Mouse (Mus musculus): ENCODE data around the gene Cygb.
A peak's percentile ranks its signal among the peaks of the same experiment; 100 is the strongest.

DNA sequence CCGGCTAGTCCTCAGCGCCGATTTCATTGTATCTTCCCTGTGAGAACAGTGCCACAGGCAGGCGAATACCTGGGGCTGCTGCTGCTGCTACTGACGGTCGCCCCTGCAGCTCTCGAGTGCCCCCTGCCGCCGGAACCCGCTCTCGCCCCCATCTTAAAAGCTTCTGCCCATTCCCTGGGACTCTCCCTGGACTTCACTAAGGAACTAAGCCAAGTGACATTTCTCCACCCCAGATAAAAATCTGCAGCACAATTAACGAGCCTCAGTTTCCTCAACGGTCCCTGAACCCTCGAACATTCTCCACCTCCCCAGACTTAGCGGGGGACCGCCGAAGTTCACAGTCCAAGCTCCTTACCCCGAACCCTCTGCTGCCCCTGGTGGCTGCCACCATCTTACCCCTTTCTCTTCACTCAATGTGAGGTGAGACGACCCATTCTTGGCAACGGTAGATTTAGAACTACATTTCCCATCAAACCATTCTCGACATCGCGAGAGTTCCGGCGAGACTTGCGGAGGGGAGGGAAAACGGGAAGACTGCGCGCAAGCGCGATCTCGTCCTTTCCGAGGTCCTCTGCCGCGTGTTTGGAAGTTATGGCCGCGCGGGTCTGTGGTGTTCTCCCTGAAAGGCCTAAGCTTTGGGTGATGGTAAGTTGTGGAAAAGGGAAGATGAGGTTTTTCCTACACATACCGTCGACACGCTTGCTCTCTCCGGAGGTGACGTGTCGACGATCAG is 17.2 kb upstream of the Cygb start:
- TF ChIP-seq POLR2A (IDR thresholded peaks at IDR 0.05; ENCODE audit: control insufficient read depth in 1 of 2, insufficient read depth in 1 of 2, low read depth in 1 of 2, low read length in 2 of 2, poor library complexity in 1 of 2) (peak; percentile 97 to 99), GATA1 (IDR thresholded peaks at IDR 0.05; ENCODE audit: low read depth, low read length) (peak; percentile 12; the same call in 1 of the 2 replicates), MYB (IDR thresholded peaks at IDR 0.05; ENCODE audit: low read depth, low read length) (no peak), MEF2A (IDR thresholded peaks at IDR 0.05; ENCODE audit: extremely low read depth, insufficient replicate concordance, low read depth, low read length, poor library complexity, severe bottlenecking) (no peak), TAL1 (IDR thresholded peaks at IDR 0.05; ENCODE audit: low read length) (no peak), SMC3 (IDR thresholded peaks at IDR 0.05; ENCODE audit: low read depth, low read length) (peak; percentile 90)
